8 mouse cellular contexts compared by ENCODE assay signal in the genomic region with DNA sequence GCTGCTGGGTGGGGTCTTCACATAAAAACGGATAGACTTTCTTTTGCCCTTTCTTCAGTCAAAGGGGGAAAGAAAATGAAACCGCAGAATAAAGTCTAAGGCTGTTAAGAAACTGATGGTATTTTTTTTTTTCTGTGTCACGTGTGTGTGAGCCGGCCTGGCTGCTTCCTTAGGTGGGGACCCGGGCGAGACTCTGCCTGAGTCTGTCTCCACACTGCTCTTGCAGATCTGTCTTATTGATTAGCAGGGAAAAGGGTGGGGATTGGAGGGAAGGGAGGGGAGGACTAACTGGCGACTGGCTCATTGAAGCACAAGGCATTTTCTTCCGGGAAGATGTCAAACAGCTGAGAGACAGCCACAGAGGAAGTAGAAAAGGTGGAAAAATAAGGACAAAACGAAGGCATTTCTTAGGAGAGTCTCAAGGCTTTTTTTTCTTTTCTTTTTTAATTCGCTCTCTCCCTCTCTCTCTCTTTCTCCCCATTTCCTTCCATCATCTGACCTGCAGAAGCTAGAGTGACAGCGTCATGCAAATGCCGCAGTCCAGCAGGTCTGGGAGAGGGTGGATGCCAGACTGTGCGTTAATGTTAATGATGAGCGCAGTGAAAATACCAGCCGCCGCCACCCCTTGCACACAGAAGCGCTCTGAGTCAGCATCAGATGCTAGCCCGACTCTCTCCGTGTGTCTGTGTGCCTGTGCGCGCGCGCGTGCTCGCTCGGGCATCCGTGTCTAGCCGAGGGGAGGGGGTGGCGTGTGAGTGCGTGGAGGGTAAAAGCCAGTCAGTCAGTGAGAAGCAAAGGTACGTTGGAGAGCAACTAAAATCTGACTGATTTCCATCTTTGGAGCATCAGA. TPM values are rescaled to one million over a fixed set of nuclear protein-coding genes. Genes with fewer than 3 reads are reported as not detected.
DNase-seq lines count a peak whose midpoint lies in the region; ATAC-seq and TF ChIP-seq lines count a peak whose summit lies in the region.

No protein-coding gene starts in this region.

- H3K27me3 ChIP-seq in embryonic facial prominence, embryonic 15.5 days: no peaks in the 10 kb centered on the region
- H3K27me3 ChIP-seq in heart, embryonic 11.5 days (ENCODE audit: control insufficient read depth, insufficient read depth, low read length): no peaks in the 10 kb centered on the region
- H3K27me3 ChIP-seq in kidney, embryonic 15.5 days: no peaks in the 10 kb centered on the region
- no peaks in the 10 kb centered on the region for H3K27me3 ChIP-seq in liver, adult 2 months (ENCODE audit: control insufficient read depth, insufficient read depth, low read length)

- no peaks in the 10 kb centered on the region for H3K79me2 ChIP-seq in liver, adult 2 months (ENCODE audit: control insufficient read depth, insufficient read depth, low read length)

- peak overlapping the region; percentile 42 for H3K9ac ChIP-seq in embryonic facial prominence, embryonic 15.5 days
- peak overlapping the region; percentile 60 for H3K9ac ChIP-seq in heart, embryonic 11.5 days (ENCODE audit: low read depth, low read length)
- H3K9ac ChIP-seq in kidney, embryonic 15.5 days: peak overlapping the region; percentile 49
- peak overlapping the region; percentile 3 for H3K9ac ChIP-seq in liver, adult 2 months (ENCODE audit: low read depth, low read length)

- no peaks in the 10 kb centered on the region for H3K9me3 ChIP-seq in embryonic facial prominence, embryonic 15.5 days (replicated peaks)
- no peaks in the 10 kb centered on the region for H3K9me3 ChIP-seq in heart, embryonic 11.5 days (replicated peaks; ENCODE audit: control insufficient read depth, low read length)
- H3K9me3 ChIP-seq in kidney, embryonic 15.5 days (replicated peaks): no peaks in the 10 kb centered on the region

- H3K4me1 ChIP-seq in embryonic facial prominence, embryonic 15.5 days: peaks cover 12% of the 10 kb centered on the region; the same call in 1 of the 2 replicates
- H3K4me1 ChIP-seq in heart, embryonic 11.5 days (ENCODE audit: control insufficient read depth, insufficient read depth, low read length): peaks cover 9% of the 10 kb centered on the region; the same call in 1 of the 2 replicates
- H3K4me1 ChIP-seq in kidney, embryonic 15.5 days: peaks cover 6% of the 10 kb centered on the region; the same call in 1 of the 2 replicates
- 0 out of 2 replicates have a peak, but pooled peaks cover 4% of the 10 kb centered on the region for H3K4me1 ChIP-seq in liver, adult 2 months (ENCODE audit: control insufficient read depth, insufficient read depth, low read length)

- peak; percentile 86 for ATAC-seq in embryonic facial prominence, embryonic 15.5 days (ENCODE audit: insufficient number of reproducible peaks, low FRiP score, low TSS enrichment, low read depth)
- peak; percentile 74 for ATAC-seq in heart, embryonic 11.5 days (replicated peaks; ENCODE audit: insufficient number of reproducible peaks, low FRiP score, low TSS enrichment)
- ATAC-seq in kidney, embryonic 15.5 days (replicated peaks; ENCODE audit: low FRiP score): peak; percentile 95
- 0 out of 2 replicates have a peak, but pooled peaks have one; percentile 35 for ATAC-seq in monocyte, adult 5-6 weeks (replicated peaks; ENCODE audit: insufficient number of reproducible peaks, low FRiP score, low TSS enrichment, poor library complexity, severe bottlenecking)

- DNase-seq in 3T3-L1 (ENCODE audit: low read depth, low spot score): peak; percentile 90
- peak; percentile 17 to 40 for DNase-seq in adrenal gland, postnatal 4 days (ENCODE audit: low spot score in 2 of 2)
- DNase-seq in liver, adult 2 months (ENCODE audit: extremely low read depth, low read depth, low spot score): peak; percentile 38
- peak; percentile 83 for DNase-seq in telencephalon, adult 2 months (ENCODE audit: low read depth, low spot score)

- H3K27ac ChIP-seq in embryonic facial prominence, embryonic 15.5 days (replicated peaks): peak overlapping the region; percentile 86
- H3K27ac ChIP-seq in heart, embryonic 11.5 days (ENCODE audit: low read depth, low read length): no peak overlapping the region
- peak overlapping the region; percentile 45; the same call in 1 of the 2 replicates for H3K27ac ChIP-seq in kidney, embryonic 15.5 days
- no peak overlapping the region for H3K27ac ChIP-seq in liver, adult 2 months (replicated peaks; ENCODE audit: insufficient read depth, low read depth, low read length)

- H3K4me2 ChIP-seq in embryonic facial prominence, embryonic 15.5 days (replicated peaks): peak overlapping the region; percentile 83
- H3K4me2 ChIP-seq in heart, embryonic 11.5 days: peak overlapping the region; percentile 73
- peak overlapping the region; percentile 91 for H3K4me2 ChIP-seq in kidney, embryonic 15.5 days

- H3K36me3 ChIP-seq in embryonic facial prominence, embryonic 15.5 days: no peaks in the 10 kb centered on the region
- H3K36me3 ChIP-seq in heart, embryonic 11.5 days (ENCODE audit: control insufficient read depth, insufficient read depth, low read length): no peaks in the 10 kb centered on the region
- no peaks in the 10 kb centered on the region for H3K36me3 ChIP-seq in kidney, embryonic 15.5 days
- H3K36me3 ChIP-seq in liver, adult 2 months (ENCODE audit: control insufficient read depth, insufficient read depth, low read length): no peaks in the 10 kb centered on the region

- peak overlapping the region; percentile 54 for H3K4me3 ChIP-seq in embryonic facial prominence, embryonic 15.5 days (replicated peaks)
- peak overlapping the region; percentile 48 for H3K4me3 ChIP-seq in heart, embryonic 11.5 days (ENCODE audit: low read depth, low read length)
- H3K4me3 ChIP-seq in kidney, embryonic 15.5 days (replicated peaks): peak overlapping the region; percentile 54
- H3K4me3 ChIP-seq in liver, adult 2 months (ENCODE audit: insufficient read depth, low read depth, low read length): peak overlapping the region; percentile 57

- TF ChIP-seq POLR2A in liver, adult 2 months (IDR thresholded peaks at IDR 0.05; ENCODE audit: extremely low read depth, insufficient read depth, low read length): no peak

- 1% methylated on average over 31 of the region's 31 CpGs for WGBS in embryonic facial prominence, embryonic 15.5 days
- WGBS in heart, embryonic 11.5 days (ENCODE audit: insufficient replicate concordance): 5% methylated on average over 31 of the region's 31 CpGs
- WGBS in kidney, embryonic 15.5 days: 6% methylated on average over 31 of the region's 31 CpGs
- 3% methylated on average over 31 of the region's 31 CpGs for WGBS in liver, adult 2 months

- TF ChIP-seq CTCF in liver, adult 2 months (IDR thresholded peaks at IDR 0.05; ENCODE audit: low read depth, low read length): no peak

RNA-seq across cellular contexts. Expression of gene Gm11146, which starts 42.2 kb away (rescaled TPM):
- not detected for total RNA-seq in adrenal gland, postnatal 4 days (2021)
- polyA plus RNA-seq in embryonic facial prominence, embryonic 15.5 days (2015; fragmentation: Nextera tagmentation; extraction: Ambion mirVana): not detected in 2 replicates
- not detected in 2 replicates for polyA plus RNA-seq in heart, embryonic 11.5 days (2014; fragmentation: Nextera tagmentation; extraction: Ambion mirVana)
- not detected in 2 replicates for polyA plus RNA-seq in kidney, embryonic 15.5 days (2015; fragmentation: Nextera tagmentation; extraction: Ambion mirVana)
- not detected in 2 replicates for total RNA-seq in liver, adult 2 months (2014; rRNA removed)
- not detected in 2 replicates for polyA plus RNA-seq in liver, adult 2 months (2012; rRNA removed)
- total RNA-seq in monocyte, adult 5-6 weeks (2017): not detected in 3 replicates

Comparison
In these comparisons a context has a peak if more than half of its experiments do, and no peak if none do; other contexts are left out.
1. DNase-seq: peak in every context shown above with its lines; median percentile 90 in 3T3-L1; 83 in telencephalon, adult 2 months; 38 in liver, adult 2 months; 28 in adrenal gland, postnatal 4 days.
2. ATAC-seq: peak in every context shown above with its lines; median percentile 95 in kidney, embryonic 15.5 days; 86 in embryonic facial prominence, embryonic 15.5 days; 74 in heart, embryonic 11.5 days; 35 in monocyte, adult 5-6 weeks.
3. H3K27ac ChIP-seq: peak in embryonic facial prominence, embryonic 15.5 days (single experiment) and kidney, embryonic 15.5 days (single experiment); none in heart, embryonic 11.5 days (single experiment) and liver, adult 2 months (single experiment).
4. H3K9ac ChIP-seq: peak in every context shown above with its lines; median percentile 60 in heart, embryonic 11.5 days; 49 in kidney, embryonic 15.5 days; 42 in embryonic facial prominence, embryonic 15.5 days; 3 in liver, adult 2 months.
5. Peak in every context shown above with its lines, with median percentiles within 50 percentile points of each other: H3K4me2 ChIP-seq and H3K4me3 ChIP-seq.